Mouse (Mus musculus) forebrain, embryonic 12.5 days (tissue): ENCODE measurements around the gene Vezt. TPM values are rescaled to one million over a fixed set of nuclear protein-coding genes. Genes with fewer than 3 reads are reported as not detected.

Experiments used
- ATAC-seq: fragments of 200-750 bp; cut with Nextera tagmentation; 2 replicates; pipeline ENCODE4 v1.8.0; 2017; ENCODE audit warnings: moderate TSS enrichment; ENCODE audit not compliant: low FRiP score
- H3K27ac ChIP-seq: fragments of 300-500 bp; sonication (generic); 2 replicates; pipeline ENCODE4 v1.5.1; 2016; ENCODE audit warnings: mild to moderate bottlenecking
- H3K27me3 ChIP-seq: fragments of 300-500 bp; sonication (generic); 2 replicates; pipeline ENCODE4 v1.6.1; 2016; ENCODE audit warnings: mild to moderate bottlenecking
- H3K36me3 ChIP-seq: fragments of 300-500 bp; sonication (generic); replicated peaks from 2 replicates; pipeline ENCODE4 v1.6.1; 2016; ENCODE audit warnings: mild to moderate bottlenecking
- H3K4me1 ChIP-seq: fragments of 300-500 bp; sonication (generic); 2 replicates; pipeline ENCODE4 v1.6.1; 2016
- H3K4me2 ChIP-seq: fragments of 300-500 bp; sonication (generic); 2 replicates; pipeline ENCODE4 v1.6.1; 2016; ENCODE audit warnings: mild to moderate bottlenecking, moderate library complexity
- H3K4me3 ChIP-seq: fragments of 300-500 bp; sonication (generic); replicated peaks from 2 replicates; pipeline ENCODE4 v1.5.1; 2016; ENCODE audit warnings: mild to moderate bottlenecking
- H3K9ac ChIP-seq: fragments of 300-500 bp; sonication (generic); 2 replicates; pipeline ENCODE4 v1.6.1; 2016; ENCODE audit warnings: mild to moderate bottlenecking
- H3K9me3 ChIP-seq: fragments of 300-500 bp; sonication (generic); 2 replicates; pipeline ENCODE4 v1.6.1; 2016
- whole genome bisulfite sequencing: fragments of 180-500 bp; shearing (Covaris S2); methylation state at CpG from one replicate; pipeline ENCODE4 v1.1.7; 2016; 5-methylcytosine and 5-hydroxymethylcytosine counted together
- polyA plus RNA-seq: library from polyadenylated mRNA; unstranded; fragments of >200 nt; fragmentation: Nextera tagmentation; extraction: Ambion mirVana; gene quantifications from 2 replicates; pipeline ENCODE4 v1.2.1, GENCODE M21; 2016

Gene Vezt
- polyA plus RNA-seq, 1 experiment from 2014 or later, result 53.3 TPM

DNA sequence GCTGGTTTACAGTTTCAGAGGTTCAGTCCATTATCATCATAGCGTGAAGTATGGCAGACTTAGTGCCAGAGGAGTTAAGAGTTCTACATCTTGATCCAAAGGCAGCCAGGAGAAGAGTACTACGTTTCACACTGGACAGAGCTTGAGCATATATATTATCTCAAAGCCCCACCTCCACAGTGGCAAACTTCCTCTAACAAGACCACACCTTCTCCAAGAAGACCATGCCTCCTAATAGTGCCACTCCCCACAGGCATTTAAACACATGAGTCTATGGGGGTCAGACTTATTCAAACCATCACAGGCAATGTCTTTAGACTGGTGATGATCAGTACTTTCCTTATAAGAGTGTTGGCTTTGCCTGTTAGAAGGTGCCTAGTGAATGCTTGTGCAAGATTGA, 117.5 kb downstream of the Vezt start:
- H3K36me3 ChIP-seq, result no peaks in the 10 kb centered on the region

DNA sequence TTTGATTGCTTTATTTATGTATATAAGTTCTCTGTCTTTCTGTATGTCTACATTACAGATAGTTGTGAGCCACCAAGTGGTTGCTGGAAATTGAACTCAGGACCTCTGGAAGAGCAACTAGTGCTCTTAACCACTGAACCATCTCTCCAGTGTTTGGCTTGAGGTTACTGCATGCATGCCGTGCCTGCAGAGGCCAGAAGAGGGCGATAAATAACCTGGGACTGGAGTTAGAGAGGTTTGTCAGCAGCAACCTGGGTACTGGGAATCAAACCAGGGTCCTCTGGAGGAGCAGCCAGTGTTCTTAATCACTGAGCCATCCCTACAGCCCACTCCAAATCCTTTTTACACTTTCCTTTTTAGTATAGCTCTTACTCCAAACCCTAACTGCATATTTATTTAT, 118.8 kb downstream of the Vezt start:
- peaks cover 18% of the 10 kb centered on the region; the same call in 1 of the 2 replicates for H3K27me3 ChIP-seq
- H3K9me3 ChIP-seq, result no peaks in the 10 kb centered on the region
- peaks cover 16% of the 10 kb centered on the region for H3K4me1 ChIP-seq
- 75% methylated on average over 2 of the region's 2 CpGs for whole genome bisulfite sequencing
- no peak overlapping the region for H3K9ac ChIP-seq
- ATAC-seq, result no peak
- no peaks in the 10 kb centered on the region for H3K36me3 ChIP-seq
- H3K4me2 ChIP-seq, result no peak overlapping the region
- H3K27ac ChIP-seq, result no peak overlapping the region
- H3K4me3 ChIP-seq, result no peak overlapping the region

More for the DNA sequence above, 117.5 kb downstream of the Vezt start:
- H3K4me2 ChIP-seq, result no peak overlapping the region
- H3K9me3 ChIP-seq, result no peaks in the 10 kb centered on the region
- 92% methylated on average over 2 of the region's 2 CpGs for WGBS
- H3K9ac ChIP-seq, result no peak overlapping the region
- peaks cover 18% of the 10 kb centered on the region; the same call in 1 of the 2 replicates for H3K27me3 ChIP-seq
- no peak overlapping the region for H3K27ac ChIP-seq
- H3K4me1 ChIP-seq, result peaks cover 16% of the 10 kb centered on the region
- no peak overlapping the region for H3K4me3 ChIP-seq
- no peak for ATAC-seq

- peaks cover 16% of the 10 kb centered on the region for H3K4me1 ChIP-seq
- H3K4me2 ChIP-seq, result peak overlapping the region; percentile 38
- H3K27me3 ChIP-seq, result peaks cover 18% of the 10 kb centered on the region; the same call in 1 of the 2 replicates
- no peak for ATAC-seq
- no peak overlapping the region for H3K4me3 ChIP-seq
- 17% methylated on average over 11 of the region's 11 CpGs for WGBS
- H3K27ac ChIP-seq, result no peak overlapping the region
- H3K9me3 ChIP-seq, result no peaks in the 10 kb centered on the region
- H3K9ac ChIP-seq, result no peak overlapping the region
- no peaks in the 10 kb centered on the region for H3K36me3 ChIP-seq
Measured at GRCm38 (mm10) chr10:93915531-93916275, 119.9 kb downstream of the Vezt start.

DNA sequence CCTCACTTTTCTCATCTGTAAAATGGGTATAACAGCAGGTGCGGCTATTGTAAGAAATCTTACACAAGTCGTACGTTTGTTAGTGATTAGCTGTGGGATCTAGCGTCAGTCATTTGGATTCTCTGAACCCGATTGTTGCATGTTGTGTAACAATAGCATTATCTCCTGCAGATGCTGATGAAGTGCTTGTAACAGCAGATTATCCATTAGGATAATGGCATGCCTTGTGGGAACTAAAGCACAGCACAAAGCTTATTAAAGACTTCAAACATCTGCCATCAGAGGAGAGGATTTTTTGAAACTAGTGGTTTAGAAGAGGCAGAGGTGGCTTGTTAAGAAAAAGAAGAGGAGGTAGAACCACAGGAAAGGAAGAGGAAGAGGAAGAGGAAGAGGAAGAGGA, 122.1 kb downstream of the Vezt start:
- WGBS, result 81% methylated on average over 5 of the region's 5 CpGs
- no peaks in the 10 kb centered on the region for H3K36me3 ChIP-seq
- H3K27ac ChIP-seq, result no peak overlapping the region
- no peak for ATAC-seq
- H3K4me1 ChIP-seq, result peaks cover 16% of the 10 kb centered on the region
- no peak overlapping the region for H3K4me2 ChIP-seq
- no peaks in the 10 kb centered on the region for H3K9me3 ChIP-seq
- no peak overlapping the region for H3K4me3 ChIP-seq
- H3K9ac ChIP-seq, result no peak overlapping the region
- peaks cover 18% of the 10 kb centered on the region; the same call in 1 of the 2 replicates for H3K27me3 ChIP-seq

DNA sequence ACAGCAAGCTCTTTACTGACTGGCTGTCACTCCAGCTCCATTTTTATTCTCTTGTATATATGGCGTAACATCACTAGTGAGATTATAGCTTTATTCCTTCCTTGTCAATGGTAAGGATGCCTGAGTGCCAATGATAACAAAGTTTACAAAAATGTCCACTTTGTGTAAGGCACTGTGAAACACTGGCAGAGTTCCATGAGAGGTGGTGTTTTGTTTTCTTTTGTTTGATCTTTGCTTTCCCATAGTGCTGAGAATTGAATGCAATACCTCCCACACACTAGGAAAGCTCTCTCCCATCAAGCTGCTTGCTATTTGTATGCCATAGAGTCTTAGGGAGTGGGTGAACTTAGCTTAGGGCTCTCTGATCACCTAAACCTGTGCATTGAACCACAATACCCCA, 122.7 kb downstream of the Vezt start:
- H3K4me2 ChIP-seq, result no peak overlapping the region
- no peak overlapping the region for H3K9ac ChIP-seq
- WGBS, result 88% methylated on average over 1 of the region's 1 CpGs
- H3K4me3 ChIP-seq, result no peak overlapping the region
- no peak overlapping the region for H3K27ac ChIP-seq
- peaks cover 16% of the 10 kb centered on the region for H3K4me1 ChIP-seq
- no peaks in the 10 kb centered on the region for H3K9me3 ChIP-seq
- H3K27me3 ChIP-seq, result peaks cover 18% of the 10 kb centered on the region; the same call in 1 of the 2 replicates
- ATAC-seq, result no peak
- no peaks in the 10 kb centered on the region for H3K36me3 ChIP-seq

DNA sequence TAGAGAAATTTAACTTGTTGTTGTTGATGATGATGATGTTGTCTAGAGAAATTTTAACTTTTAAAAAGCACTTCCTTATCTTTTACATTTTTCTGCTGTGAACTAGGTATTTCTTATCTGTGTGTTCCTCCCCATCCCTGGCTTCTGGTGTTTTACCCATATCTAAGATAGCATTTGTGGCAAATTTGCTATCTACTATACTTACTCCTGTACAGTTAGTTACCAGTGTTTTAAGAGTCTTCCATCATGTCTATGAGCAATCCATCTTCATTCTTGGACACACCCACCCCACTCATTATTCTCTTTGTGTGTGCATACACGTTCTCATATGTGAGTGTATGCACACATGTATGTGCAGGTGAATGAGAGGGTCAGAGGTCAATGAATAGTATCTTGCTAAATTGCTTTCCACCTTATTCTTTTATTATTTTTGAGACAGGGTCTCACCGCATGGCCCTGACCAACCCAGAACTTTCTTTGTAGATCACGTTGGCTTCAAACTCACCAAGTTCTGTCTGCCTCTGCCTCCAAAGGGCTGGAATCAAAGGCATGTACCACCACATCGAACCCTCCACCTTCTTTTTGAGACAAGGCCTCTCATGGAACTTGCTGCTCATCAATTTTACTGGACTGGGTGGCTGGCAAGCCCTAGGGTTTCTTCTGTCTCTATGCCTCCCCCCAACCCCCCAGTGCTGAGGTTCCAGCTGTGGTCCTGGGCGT, 123.3 kb downstream of the Vezt start:
- Histone ChIP-seq H3K4me1 (peaks cover 16% of the 10 kb centered on the region), H3K36me3 (no peaks in the 10 kb centered on the region), H3K9me3 (no peaks in the 10 kb centered on the region), H3K9ac (no peak overlapping the region), H3K4me3 (no peak overlapping the region), H3K27ac (no peak overlapping the region), H3K27me3 (peaks cover 15% of the 10 kb centered on the region; the same call in 1 of the 2 replicates), H3K4me2 (no peak overlapping the region)
- WGBS, result 90% methylated on average over 5 of the region's 5 CpGs
- no peak for ATAC-seq

DNA sequence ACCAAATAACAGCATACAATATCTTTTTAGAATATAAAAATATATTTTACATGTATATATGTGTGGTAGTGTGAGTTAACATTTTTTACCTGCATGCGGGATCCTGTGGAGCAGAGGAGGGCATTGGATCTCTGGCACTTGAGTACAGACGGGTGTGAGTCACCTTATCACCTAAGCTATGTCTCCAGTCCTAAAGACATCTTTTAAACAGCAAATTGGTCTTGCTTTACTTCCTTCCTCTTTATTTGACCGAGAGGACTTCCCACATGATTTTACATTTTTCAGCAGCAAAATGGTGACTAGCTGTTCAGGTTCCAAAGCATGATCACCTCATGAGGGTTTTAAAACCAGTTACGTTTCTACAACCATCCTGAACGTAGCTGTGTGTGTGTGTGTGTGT, 124.3 kb downstream of the Vezt start:
- H3K9me3 ChIP-seq, result no peaks in the 10 kb centered on the region
- H3K27ac ChIP-seq, result no peak overlapping the region
- peaks cover 15% of the 10 kb centered on the region; the same call in 1 of the 2 replicates for H3K27me3 ChIP-seq
- H3K9ac ChIP-seq, result no peak overlapping the region
- WGBS, result 90% methylated on average over 5 of the region's 5 CpGs
- H3K36me3 ChIP-seq, result no peaks in the 10 kb centered on the region
- peaks cover 15% of the 10 kb centered on the region for H3K4me1 ChIP-seq
- no peak for ATAC-seq
- H3K4me2 ChIP-seq, result no peak overlapping the region
- no peak overlapping the region for H3K4me3 ChIP-seq

DNA sequence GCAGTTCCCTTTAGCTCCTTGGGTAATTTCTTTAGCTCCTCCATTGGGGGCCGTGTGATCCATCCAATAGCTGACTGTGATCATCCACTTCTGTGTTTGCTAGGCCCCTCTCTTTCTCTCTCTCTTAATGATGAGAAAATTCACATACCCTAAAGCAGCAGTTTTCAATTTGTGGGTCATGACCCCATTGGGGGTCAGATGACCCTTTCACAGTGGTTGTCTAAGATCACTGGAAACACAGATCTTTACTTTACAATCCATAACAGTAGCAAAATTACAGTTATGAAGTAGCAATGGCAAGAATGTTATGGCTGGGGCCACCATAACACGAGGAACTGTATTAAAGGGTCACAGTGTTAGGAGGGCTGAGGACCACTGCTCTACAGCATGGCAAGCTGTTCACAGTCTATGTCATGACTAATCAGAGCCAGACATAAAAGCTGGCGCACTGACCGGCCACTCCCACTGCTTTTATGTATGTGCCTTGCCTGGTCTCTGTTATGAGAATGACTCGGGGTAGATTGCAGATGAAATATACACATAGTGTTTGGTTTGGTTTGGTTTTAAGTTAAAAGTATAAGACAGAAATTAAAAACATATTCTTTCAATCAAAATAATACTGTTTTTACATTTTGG, 125.7 kb downstream of the Vezt start:
- Histone ChIP-seq H3K27ac (no peak overlapping the region), H3K27me3 (peaks cover 11% of the 10 kb centered on the region; the same call in 1 of the 2 replicates), H3K9ac (no peak overlapping the region), H3K4me2 (no peak overlapping the region), H3K36me3 (no peaks in the 10 kb centered on the region), H3K9me3 (no peaks in the 10 kb centered on the region), H3K4me3 (no peak overlapping the region), H3K4me1 (peaks cover 2% of the 10 kb centered on the region; the same call in 1 of the 2 replicates)
- ATAC-seq, result no peak
- 79% methylated on average over 5 of the region's 5 CpGs for WGBS

- Histone ChIP-seq H3K9me3 (no peaks in the 10 kb centered on the region), H3K4me3 (no peak overlapping the region), H3K27me3 (0 out of 2 replicates have a peak, but pooled peaks cover 3% of the 10 kb centered on the region), H3K4me1 (no peaks in the 10 kb centered on the region), H3K4me2 (no peak overlapping the region), H3K27ac (no peak overlapping the region), H3K36me3 (no peaks in the 10 kb centered on the region), H3K9ac (no peak overlapping the region)
- 94% methylated on average over 1 of the region's 1 CpGs for WGBS
- ATAC-seq, result no peak
Measured at GRCm38 (mm10) chr10:93909015-93909414, 126.6 kb downstream of the Vezt start.

DNA sequence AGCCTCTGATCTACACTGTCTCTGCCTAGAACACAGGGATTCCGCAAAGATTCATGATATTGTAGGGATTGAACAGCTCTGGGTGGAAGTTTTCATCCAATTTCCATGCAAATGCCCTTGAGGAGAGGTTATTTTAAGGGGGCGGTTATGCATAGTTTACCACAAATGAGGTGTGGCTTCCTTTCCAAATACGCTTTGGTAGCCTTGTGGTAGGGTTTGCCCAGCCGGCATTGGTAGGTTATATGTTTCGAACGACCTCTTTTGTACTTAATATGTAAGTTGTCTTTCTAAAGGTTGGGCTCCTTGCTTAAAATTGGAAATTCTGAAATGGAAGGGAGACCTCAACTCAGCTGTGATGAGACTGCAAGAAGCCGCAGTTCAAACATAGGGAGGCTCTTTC, 127.1 kb downstream of the Vezt start:
- H3K9ac ChIP-seq, result no peak overlapping the region

DNA sequence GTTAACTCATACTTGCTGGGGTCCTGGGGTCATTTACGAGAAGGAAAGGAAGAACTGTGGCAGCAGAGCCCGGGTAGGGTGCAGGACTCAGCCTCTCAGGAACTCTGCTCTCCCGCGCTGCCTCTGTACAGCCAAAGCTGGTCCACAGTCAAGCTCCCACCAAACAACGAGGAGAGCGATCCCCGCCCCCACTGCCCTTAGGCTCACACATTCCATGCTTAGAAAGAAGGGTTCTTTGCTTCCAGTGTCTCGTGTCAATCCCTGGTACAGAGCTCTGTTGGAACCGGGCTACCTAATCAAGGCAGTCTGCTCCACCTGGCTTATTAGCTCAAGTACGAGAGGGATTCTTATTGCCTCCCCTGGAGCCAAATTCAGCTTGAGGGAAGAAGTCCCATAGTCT, 128.2 kb downstream of the Vezt start:
- Histone ChIP-seq H3K36me3 (no peaks in the 10 kb centered on the region), H3K9ac (no peak overlapping the region), H3K27ac (no peak overlapping the region), H3K4me2 (no peak overlapping the region), H3K9me3 (no peaks in the 10 kb centered on the region), H3K27me3 (no peaks in the 10 kb centered on the region), H3K4me1 (no peaks in the 10 kb centered on the region), H3K4me3 (no peak overlapping the region)
- no peak for ATAC-seq
- 68% methylated on average over 10 of the region's 10 CpGs for WGBS

More for the DNA sequence above, 127.1 kb downstream of the Vezt start:
- no peaks in the 10 kb centered on the region for H3K9me3 ChIP-seq
- no peaks in the 10 kb centered on the region for H3K4me1 ChIP-seq
- 93% methylated on average over 7 of the region's 7 CpGs for WGBS
- ATAC-seq, result no peak
- H3K27ac ChIP-seq, result no peak overlapping the region
- no peak overlapping the region for H3K4me3 ChIP-seq
- H3K4me2 ChIP-seq, result no peak overlapping the region
- no peaks in the 10 kb centered on the region for H3K27me3 ChIP-seq
- H3K36me3 ChIP-seq, result no peaks in the 10 kb centered on the region

DNA sequence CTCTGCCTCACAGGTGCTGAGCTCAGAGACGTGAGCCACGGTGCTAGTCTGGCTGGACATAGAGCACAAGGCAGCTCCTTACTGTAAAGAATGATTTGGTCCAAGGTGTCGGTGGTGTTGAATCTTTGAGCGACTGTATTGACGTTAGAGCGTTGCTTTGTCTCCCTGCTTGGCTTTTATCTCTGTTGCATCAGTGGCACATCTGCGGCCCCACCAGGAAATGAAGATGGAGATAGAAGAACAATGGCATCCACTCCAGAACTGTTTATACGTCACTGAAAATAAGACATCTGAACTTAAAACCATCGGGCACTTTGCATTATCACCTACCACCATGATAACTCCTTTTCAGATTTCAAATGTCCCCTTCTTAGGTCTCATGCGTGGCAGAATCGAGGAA, 135.7 kb downstream of the Vezt start:
- Histone ChIP-seq H3K27me3 (no peaks in the 10 kb centered on the region), H3K9me3 (no peaks in the 10 kb centered on the region), H3K4me3 (no peak overlapping the region), H3K27ac (no peak overlapping the region), H3K4me2 (no peak overlapping the region), H3K36me3 (no peaks in the 10 kb centered on the region), H3K9ac (no peak overlapping the region), H3K4me1 (no peaks in the 10 kb centered on the region)
- ATAC-seq, result no peak
- 91% methylated on average over 11 of the region's 11 CpGs for WGBS
